Mouse (Mus musculus): ENCODE results near the gene Mt1. TPM values are rescaled to one million over a fixed set of nuclear protein-coding genes. Genes with fewer than 3 reads are reported as not detected.
"Not testable (repeated sequence)": the region's sequence is repeated elsewhere in the genome, so short reads cannot be mapped to it uniquely, and the experiment has no call there.

Mt1 gene
- polyA plus RNA-seq, 1 experiment, result 1,753 TPM

DNA sequence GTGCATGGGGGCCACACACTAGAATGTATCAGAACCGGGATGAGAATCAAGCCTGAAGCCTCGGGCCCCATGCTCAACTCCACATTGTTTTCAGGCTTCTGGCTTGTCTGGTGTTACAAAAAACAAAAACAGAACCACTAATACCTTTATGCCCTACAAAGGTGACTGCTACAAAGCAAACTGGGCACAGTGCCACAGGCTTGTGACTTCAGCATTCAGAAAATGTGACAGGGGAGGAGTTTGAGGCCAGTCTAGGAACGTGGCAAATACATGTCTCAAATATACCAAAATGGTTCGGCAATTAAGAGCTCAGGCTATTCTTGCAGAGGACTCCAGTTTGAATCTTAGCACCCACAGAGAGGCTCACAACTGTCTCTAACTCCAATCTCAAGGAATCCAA, 22.8 kb upstream of the Mt1 start:
- Histone ChIP-seq H3K4me3 (ENCODE audit: control insufficient read depth, low read depth, low read length) (no peak overlapping the region), H3K27ac (ENCODE audit: control insufficient read depth, insufficient read depth, low read depth, low read length) (no peak overlapping the region), H3K27me3 (ENCODE audit: control insufficient read depth, insufficient read depth, low read length) (no peaks in the 10 kb centered on the region), H3K36me3 (ENCODE audit: control insufficient read depth, insufficient read depth, low read length) (no peaks in the 10 kb centered on the region), H3K4me1 (ENCODE audit: control insufficient read depth, insufficient read depth, low read length) (peaks cover 8% of the 10 kb centered on the region)
- TF ChIP-seq CTCF (IDR thresholded peaks at IDR 0.05; ENCODE audit: control insufficient read depth, insufficient read depth, insufficient replicate concordance, low read depth, low read length) (no peak), POLR2A (IDR thresholded peaks at IDR 0.05; ENCODE audit: control insufficient read depth, low read depth, low read length) (no peak)

DNA sequence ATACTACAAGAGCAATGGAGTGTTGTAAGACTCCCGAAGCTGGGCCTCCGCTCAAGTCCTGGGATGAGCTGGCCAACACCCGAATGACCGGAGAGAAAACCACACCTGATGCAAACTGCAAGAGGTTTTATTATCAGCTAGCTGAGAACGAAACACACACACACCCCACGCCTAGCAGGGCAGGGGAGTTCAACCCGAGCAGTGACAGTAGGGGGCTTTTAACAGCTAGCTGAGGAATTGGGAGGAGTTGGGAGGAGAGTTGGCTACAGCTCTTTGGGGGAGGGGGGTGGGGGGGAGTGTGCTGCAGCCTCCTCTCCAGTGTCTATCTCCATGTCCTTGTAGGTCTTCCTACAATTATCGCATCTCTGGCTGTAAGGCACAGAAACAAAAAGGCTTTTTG, 13.1 kb upstream of the Mt1 start:
- H3K27me3 ChIP-seq (ENCODE audit: control insufficient read depth, insufficient read depth, low read length); H3K4me3 ChIP-seq (ENCODE audit: control insufficient read depth, low read depth, low read length); H3K36me3 ChIP-seq (ENCODE audit: control insufficient read depth, insufficient read depth, low read length); H3K4me1 ChIP-seq (ENCODE audit: control insufficient read depth, insufficient read depth, low read length): not testable (repeated sequence)
- H3K27ac ChIP-seq (ENCODE audit: control insufficient read depth, insufficient read depth, low read depth, low read length), result peak overlapping the region; percentile 34

DNA sequence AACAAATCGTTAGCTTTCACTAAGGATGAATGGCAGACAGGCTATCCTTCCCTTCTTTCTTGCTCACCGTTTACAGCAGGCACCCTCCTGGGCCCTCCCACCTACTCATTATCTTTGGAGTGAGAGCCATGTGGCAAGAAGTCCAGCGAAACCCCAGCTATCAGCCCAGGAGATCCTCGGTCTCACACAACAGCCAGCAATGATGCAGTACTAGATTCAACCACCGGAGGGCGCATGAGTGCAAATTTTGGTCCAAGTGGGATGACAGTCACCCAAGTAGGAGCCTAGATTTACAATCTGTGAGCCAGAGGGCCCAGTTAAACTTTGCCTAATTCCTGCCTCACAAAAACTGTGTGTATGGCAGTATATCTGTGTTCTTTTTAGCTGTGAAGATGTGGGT, 11.6 kb upstream of the Mt1 start:
- TF ChIP-seq POLR2A (IDR thresholded peaks at IDR 0.05; ENCODE audit: control insufficient read depth, low read depth, low read length), result no peak
- TF ChIP-seq CTCF (IDR thresholded peaks at IDR 0.05; ENCODE audit: control insufficient read depth, insufficient read depth, insufficient replicate concordance, low read depth, low read length), result peak; percentile 92
- H3K4me1 ChIP-seq (ENCODE audit: control insufficient read depth, insufficient read depth, low read length), result peaks cover 14% of the 10 kb centered on the region
- H3K27me3 ChIP-seq (ENCODE audit: control insufficient read depth, insufficient read depth, low read length), result no peaks in the 10 kb centered on the region
- no peaks in the 10 kb centered on the region for H3K36me3 ChIP-seq (ENCODE audit: control insufficient read depth, insufficient read depth, low read length)
- no peak overlapping the region for H3K4me3 ChIP-seq (ENCODE audit: control insufficient read depth, low read depth, low read length)
- no peak overlapping the region for H3K27ac ChIP-seq (ENCODE audit: control insufficient read depth, insufficient read depth, low read depth, low read length)

DNA sequence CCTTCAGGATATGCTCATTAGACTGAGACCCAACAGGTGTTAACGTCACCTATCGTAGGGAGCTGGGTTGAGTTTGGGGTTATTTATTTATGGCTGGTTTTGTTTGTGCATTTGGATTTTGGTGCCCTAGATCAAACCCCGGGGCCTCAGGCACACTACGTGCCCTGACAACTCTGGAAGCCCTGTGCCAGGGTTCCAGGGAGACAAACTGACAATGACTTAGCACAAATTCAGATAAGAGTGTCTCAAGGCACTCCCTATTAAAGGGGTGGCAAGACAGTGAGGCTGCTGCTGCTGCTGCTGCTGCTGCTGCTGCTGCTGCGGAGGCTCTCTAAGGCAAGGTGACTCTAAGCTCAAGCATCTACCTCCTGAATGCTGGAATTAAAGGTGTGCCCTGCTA, 9.3 kb upstream of the Mt1 start:
- H3K4me3 ChIP-seq (ENCODE audit: control insufficient read depth, low read depth, low read length), result no peak overlapping the region
- no peak overlapping the region for H3K27ac ChIP-seq (ENCODE audit: control insufficient read depth, insufficient read depth, low read depth, low read length)
- no peaks in the 10 kb centered on the region for H3K27me3 ChIP-seq (ENCODE audit: control insufficient read depth, insufficient read depth, low read length)
- no peak for TF ChIP-seq POLR2A (IDR thresholded peaks at IDR 0.05; ENCODE audit: control insufficient read depth, low read depth, low read length)
- no peak for TF ChIP-seq CTCF (IDR thresholded peaks at IDR 0.05; ENCODE audit: control insufficient read depth, insufficient read depth, insufficient replicate concordance, low read depth, low read length)
- no peaks in the 10 kb centered on the region for H3K36me3 ChIP-seq (ENCODE audit: control insufficient read depth, insufficient read depth, low read length)
- peaks cover 17% of the 10 kb centered on the region for H3K4me1 ChIP-seq (ENCODE audit: control insufficient read depth, insufficient read depth, low read length)

DNA sequence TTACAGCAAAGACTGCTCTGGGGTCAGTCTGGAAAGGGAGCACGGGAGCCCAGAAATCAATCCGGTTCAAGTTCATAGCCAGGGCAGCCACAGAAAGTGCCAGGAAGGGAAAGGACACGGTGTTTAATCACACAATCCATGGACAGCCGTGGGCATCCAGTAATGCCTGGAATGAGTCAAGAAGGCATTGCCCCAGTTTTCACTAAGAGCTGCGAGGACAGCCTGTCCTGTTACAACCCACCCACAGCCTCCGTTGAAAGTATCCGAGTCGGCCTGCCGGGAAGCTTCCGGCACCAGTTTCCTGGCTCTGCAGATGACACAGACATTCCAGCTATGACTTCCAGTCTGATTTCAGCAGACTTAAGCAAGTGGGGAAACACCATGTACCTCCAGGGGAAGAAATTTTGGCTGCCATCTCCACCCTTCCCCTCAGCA, 7.5 kb upstream of the Mt1 start:
- Histone ChIP-seq H3K4me3 (ENCODE audit: control insufficient read depth, low read depth, low read length) (peak overlapping the region; percentile 90), H3K27me3 (ENCODE audit: control insufficient read depth, insufficient read depth, low read length) (no peaks in the 10 kb centered on the region), H3K36me3 (ENCODE audit: control insufficient read depth, insufficient read depth, low read length) (no peaks in the 10 kb centered on the region), H3K27ac (ENCODE audit: control insufficient read depth, insufficient read depth, low read depth, low read length) (peak overlapping the region; percentile 99), H3K4me1 (ENCODE audit: control insufficient read depth, insufficient read depth, low read length) (peaks cover 17% of the 10 kb centered on the region)
- TF ChIP-seq POLR2A (IDR thresholded peaks at IDR 0.05; ENCODE audit: control insufficient read depth, low read depth, low read length) (no peak; the same call in 1 of the 2 replicates), CTCF (IDR thresholded peaks at IDR 0.05; ENCODE audit: control insufficient read depth, insufficient read depth, insufficient replicate concordance, low read depth, low read length) (no peak)

DNA sequence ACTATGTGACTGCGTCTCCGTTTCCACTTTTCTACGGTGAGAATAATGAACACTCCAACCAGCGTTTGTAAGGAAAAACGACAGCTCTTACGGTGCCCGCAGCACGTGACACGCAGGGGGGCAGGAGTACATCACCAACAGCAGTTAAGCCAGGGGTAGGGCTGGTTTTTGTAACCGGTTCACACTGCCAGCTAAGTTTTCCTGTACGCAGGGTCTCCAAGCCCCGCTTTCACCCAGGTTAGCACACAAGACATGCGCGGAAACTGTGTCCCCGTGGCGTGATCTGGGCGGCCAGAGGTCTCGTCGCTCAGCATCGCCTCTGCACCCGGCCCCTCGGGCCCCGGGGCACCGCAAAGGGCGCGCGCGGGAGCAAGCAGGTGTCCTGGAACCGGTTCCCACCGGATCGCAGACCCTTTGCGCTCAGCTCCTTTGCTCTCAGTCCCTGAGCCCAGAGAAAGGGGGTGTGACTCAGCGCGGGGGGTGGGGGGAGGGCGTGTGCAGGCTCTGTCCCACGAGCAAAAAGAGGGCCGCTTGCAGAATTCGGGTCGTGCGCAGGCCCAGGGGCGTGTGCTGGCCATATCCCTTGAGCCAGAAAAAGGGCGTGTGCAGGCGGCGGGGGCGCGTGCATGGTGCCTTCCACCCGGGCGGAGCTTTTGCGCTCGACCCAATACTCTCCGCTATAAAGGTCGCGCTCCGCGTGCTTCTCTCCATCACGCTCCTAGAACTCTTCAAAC, 6.6 kb upstream of the Mt1 start, which contains the start of gene Mt2:
Mt2 (plus strand) TSS at position 590 of the 734 bp plus-strand sequence.
- H3K4me1 ChIP-seq (ENCODE audit: control insufficient read depth, insufficient read depth, low read length), result peaks cover 17% of the 10 kb centered on the region
- no peaks in the 10 kb centered on the region for H3K27me3 ChIP-seq (ENCODE audit: control insufficient read depth, insufficient read depth, low read length)
- peak within 1 kb of the TSS; percentile 90 for H3K4me3 ChIP-seq (ENCODE audit: control insufficient read depth, low read depth, low read length)
- TF ChIP-seq POLR2A (IDR thresholded peaks at IDR 0.05; ENCODE audit: control insufficient read depth, low read depth, low read length), result 0 out of 2 replicates have a peak, but pooled peaks have one; percentile 87
- no peak for TF ChIP-seq CTCF (IDR thresholded peaks at IDR 0.05; ENCODE audit: control insufficient read depth, insufficient read depth, insufficient replicate concordance, low read depth, low read length)
- H3K27ac ChIP-seq (ENCODE audit: control insufficient read depth, insufficient read depth, low read depth, low read length), result peak within 1 kb of the TSS; percentile 99
- H3K36me3 ChIP-seq (ENCODE audit: control insufficient read depth, insufficient read depth, low read length), result no peaks in the 10 kb centered on the region

DNA sequence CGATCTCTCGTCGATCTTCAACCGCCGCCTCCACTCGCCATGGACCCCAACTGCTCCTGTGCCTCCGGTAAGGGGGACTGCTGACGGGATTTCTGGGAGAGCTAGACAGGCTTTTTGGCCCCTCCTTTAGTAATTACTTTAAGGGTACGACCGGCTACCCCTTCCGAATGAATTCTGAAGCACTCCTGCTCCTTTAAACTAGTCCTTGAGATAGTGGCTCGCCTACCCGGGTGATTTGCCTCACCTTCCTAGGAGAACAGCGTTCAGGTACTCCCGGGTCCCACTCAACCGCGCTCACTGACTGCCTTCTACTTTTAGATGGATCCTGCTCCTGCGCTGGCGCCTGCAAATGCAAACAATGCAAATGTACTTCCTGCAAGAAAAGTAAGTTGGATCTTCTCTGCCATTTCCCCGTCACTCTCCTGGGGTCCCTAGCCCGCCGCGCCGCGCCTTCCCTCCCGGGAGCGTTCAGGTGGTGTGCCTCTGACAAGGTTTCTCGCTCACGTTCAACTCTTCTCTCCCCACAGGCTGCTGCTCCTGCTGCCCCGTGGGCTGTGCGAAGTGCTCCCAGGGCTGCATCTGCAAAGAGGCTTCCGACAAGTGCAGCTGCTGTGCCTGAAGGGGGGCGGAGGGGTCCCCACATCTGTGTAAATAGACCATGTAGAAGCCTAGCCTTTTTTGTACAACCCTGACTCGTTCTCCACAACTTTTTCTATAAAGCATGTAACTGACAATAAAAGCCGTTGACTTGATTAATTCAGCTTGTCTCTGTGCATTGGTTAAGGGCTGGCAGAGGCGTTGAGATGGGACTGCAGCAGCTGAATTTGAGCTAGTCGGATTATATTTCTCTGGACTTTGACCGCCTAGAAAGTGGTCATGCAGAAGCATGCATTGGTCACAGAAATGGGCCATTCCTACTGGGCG, 5.8 kb upstream of the Mt1 start:
- H3K4me3 ChIP-seq (ENCODE audit: control insufficient read depth, low read depth, low read length), result peak overlapping the region; percentile 90
- H3K27ac ChIP-seq (ENCODE audit: control insufficient read depth, insufficient read depth, low read depth, low read length), result peak overlapping the region; percentile 99
- TF ChIP-seq POLR2A (IDR thresholded peaks at IDR 0.05; ENCODE audit: control insufficient read depth, low read depth, low read length), result no peak; the same call in none of the 2 replicates
- TF ChIP-seq CTCF (IDR thresholded peaks at IDR 0.05; ENCODE audit: control insufficient read depth, insufficient read depth, insufficient replicate concordance, low read depth, low read length), result no peak
- no peaks in the 10 kb centered on the region for H3K27me3 ChIP-seq (ENCODE audit: control insufficient read depth, insufficient read depth, low read length)
- H3K4me1 ChIP-seq (ENCODE audit: control insufficient read depth, insufficient read depth, low read length), result peaks cover 18% of the 10 kb centered on the region
- no peaks in the 10 kb centered on the region for H3K36me3 ChIP-seq (ENCODE audit: control insufficient read depth, insufficient read depth, low read length)
